Mouse (Mus musculus): ENCODE measurements around the gene Accsl.

Accsl gene

DNA sequence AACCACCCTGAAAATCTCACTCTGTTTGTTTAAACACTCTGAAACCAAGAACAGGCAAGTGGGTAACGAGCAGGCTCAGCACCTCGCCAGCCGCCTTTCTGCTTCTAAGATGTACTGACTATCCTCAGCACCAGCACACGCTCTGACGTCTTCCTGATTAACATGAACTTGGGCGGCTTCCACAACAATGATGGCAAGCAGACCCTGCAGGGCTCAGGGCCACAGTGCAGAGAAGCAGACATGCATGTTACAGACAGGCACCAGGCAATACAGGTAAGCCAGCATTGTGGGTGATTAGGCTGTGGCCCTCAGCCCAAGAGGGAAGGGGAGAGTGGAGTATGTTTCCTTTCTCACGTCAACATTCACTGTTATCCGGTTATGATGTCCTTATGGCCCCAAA is 61.5 kb downstream of the Accsl start:
- no peak for DNase-seq

DNA sequence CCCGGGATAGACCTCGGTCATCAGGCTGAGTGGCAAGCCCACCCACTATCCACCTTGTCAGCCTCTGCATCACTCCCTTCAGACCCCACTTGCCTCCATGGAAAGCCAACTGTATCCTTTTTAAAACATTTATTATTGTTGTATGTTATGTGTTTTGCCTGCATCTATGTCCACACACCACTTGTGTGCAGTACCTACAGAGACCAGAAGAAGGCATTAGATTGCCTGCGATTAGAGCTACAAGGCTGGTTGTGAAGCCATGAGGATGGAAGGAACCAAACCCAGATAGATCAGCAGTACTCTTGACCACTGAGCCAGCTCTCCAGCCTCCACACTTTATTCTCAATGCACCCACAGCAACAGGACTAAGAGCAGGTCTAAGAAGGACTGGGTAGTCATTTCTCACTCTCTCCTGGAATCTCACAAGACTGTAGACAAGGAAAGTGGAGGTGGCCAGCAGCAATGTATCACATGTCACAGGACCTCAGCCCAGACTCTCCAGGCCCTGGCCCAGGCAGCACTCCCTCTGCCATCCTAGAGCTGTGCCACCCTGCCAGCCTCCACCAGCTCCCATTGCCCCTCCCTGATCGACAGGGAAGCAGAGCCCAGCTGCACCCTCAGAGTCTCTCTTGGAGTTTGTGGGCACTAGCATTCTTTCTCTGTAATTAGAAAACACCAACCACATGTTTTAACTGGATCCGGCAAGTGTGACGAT is 62.3 kb downstream of the Accsl start:
- no peak for DNase-seq

DNA sequence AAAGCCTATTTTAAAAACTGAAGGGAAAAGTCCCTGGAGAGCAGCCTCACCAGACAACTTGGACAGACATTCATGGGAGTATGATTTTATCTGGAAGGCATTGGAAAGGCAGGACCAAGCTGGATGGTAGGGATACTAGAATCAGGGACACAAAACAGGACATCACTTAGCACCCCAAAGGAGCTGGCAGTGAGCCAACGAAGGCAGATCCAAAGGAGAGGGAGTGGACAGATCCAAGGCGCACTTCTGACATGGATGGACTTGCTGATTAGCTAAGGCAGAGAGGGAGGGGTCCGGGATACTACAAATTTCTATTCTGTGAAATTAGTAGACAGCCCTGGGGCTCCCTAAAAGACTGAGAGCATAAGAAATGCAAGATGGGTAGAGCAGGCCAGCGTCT is 63.4 kb downstream of the Accsl start:
- no peak for DNase-seq

Measured in embryo, embryonic 11 days (tissue).